Mouse (Mus musculus) CH12F3 (cell line): Measurements from ENCODE around the gene Fundc2.

Experiments
- in situ Hi-C: fragments of 300-500 bp; cut with MboI; formaldehyde crosslinking; loops from 2 replicates; pipeline ENCODE4 v1.14.3; 2020; ENCODE audit warnings: low sequenced_read_pairs

The Fundc2 gene

DNA sequence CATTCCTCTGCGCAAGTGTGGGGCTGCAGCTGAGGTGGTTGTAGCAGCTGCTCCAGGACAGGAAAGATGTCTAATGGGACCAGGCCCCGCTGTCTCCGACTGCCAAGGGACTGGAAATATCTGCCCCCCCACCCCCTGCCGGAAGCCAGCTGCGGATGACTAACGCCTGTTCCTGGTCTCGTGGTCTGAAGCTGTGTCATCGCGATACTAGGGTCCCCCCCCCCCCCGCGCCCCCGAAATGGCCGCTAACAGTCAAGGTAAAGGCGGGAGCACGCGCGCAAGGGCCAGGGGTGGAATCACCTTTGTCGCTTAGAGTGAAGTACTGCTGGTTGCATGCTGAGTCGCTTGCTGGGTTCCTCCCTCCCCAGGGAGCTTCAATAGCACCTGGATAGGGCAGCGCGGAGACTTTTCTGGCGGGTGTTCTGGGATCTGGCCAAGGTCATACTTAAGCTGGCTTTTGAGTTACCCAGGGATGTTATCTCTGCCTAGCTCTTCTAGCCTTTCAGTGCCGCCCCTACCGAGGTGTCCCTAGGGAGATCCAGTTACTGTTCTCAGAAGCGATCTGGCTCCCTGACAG, at the start of gene Fundc2, which contains the start of gene F8:
Fundc2 (plus strand) TSS at position 205 of the 577 bp plus-strand sequence.
F8 (minus strand) TSS at position 421 of the 577 bp plus-strand sequence.
- in situ Hi-C loops: no loop called here

DNA sequence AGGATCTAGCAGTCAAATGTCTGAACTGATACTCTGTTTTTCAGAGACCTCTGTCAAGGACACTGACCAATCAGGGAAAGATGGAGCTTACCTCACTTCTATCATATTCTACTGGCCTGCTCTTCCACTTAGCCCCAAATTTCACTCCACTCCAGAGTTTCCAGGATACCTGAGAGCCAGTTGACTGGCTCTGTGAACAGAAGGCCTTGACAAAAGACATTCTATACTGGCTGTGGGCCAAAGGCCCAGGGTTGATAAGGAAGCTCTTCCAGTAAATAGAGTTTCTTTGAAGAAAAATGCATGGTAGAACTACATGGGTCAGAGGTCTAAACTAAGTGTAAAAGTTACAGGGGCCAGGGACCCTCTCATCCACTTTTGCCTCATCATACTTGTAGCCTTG, 12.0 kb upstream of the Fundc2 start:
- in situ Hi-C loops: no loop called here

DNA sequence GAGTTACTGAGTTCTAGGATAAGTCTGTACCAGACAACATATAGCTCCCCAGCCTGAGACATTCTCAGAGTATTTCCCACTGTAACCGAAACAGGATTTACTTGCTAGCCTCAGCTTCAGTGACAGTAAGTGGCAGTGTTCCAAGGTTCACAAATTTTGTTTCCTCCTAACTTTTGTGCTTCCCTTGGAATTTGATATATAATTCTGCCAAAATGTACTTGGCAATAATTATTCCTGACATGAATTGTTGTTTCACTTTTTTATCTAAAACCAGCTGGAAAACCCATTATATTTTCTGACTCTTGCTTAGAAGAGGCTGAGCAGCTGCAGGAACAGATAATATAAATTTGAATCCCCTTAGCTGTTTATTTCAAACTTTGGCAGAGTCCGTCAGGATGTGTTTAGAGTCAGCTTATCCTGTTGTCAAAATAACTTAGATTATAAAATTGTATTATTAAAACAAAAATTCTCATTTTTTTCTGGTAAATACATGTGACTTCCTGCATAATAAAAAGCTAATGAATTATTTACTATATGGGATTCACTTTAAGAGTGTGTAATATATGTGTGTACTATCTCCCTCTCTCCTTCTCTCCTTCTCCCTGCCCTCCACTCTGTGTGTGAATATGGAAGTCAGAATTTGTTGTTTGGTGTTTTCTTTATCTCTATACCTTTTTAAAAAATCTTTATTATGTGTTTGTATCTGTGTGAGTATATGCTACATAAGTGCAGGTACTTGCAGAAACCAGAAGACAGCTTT, 9.4 kb upstream of the Fundc2 start:
- in situ Hi-C loops: no loop called here

DNA sequence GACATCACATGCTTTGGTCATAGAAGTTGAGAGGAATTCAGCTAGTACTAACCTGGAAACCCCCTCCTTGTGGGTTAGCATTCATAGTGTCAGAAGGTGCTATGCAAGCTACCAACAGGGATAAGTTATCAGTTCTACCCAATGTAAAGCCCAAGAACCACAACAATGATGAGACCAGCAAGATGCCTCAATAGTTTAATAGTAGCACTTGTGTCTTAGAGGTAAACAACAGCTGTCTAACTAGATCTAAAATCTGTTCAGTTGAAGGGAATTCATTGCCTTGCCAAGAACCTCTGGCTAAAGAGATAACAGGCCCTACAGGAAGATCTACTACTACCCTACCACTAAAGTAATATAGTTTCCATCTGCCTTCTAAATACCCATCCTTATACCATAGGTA, 5.4 kb upstream of the Fundc2 start:
- in situ Hi-C loops: no loop called here

DNA sequence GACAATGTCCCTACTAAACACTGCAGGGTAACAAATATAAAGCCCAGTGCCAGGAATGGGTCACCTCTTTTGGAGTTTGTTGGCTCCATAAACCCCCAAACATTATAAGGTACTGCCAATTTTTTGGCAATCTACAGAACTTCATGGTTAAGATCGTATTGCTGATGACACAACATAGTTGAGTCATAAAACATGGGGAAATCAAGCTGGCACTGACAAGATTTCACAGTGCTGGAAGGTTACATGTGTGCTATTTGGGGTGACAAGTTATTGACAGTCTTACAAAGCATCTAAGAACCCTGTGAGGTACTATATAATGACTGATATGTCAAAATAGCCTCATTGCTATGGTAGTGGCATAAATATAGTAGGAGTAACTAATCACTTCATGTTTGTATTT, 1.0 kb upstream of the Fundc2 start:
- in situ Hi-C loops: no loop called here

DNA sequence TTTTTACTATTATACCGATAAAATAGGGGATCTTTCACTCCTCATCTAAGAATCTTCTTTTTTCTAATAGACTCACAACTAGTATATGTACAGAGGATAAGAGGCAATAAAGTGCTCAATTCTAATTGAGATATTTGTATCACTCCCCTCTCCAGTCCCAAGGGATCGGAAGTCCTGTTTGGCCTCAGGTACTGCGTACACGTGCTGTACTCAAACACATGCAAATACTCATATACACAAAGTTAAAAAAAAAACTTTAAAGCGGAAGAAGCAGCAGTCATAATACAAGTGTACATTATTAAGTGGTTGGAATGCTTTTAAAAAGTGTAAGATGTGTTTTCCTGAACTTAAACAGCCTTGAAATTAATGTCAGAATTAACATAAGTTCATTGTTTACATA, 500 bp upstream of the Fundc2 start:
- in situ Hi-C loops: no loop called here

DNA sequence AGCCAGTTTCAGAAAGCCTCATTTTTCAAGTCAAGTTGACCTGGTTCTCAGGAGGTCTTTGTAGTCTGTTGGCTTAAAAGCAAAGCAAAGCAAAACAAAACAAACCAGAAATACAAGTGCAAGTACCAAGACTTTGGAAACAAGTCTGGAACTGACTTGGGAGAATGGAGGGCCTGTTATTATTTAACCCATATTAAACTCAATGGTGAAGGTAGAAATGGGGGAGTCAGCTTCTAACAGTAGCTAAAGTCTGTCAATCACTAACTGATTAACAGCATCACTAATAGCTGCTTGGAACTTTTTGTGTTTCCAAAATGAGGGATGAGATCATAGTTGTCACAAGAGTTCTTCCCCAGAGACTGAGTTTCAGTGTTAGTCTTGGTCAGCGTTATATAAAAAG, 17.3 kb downstream of the Fundc2 start:
- in situ Hi-C loops: no loop called here

DNA sequence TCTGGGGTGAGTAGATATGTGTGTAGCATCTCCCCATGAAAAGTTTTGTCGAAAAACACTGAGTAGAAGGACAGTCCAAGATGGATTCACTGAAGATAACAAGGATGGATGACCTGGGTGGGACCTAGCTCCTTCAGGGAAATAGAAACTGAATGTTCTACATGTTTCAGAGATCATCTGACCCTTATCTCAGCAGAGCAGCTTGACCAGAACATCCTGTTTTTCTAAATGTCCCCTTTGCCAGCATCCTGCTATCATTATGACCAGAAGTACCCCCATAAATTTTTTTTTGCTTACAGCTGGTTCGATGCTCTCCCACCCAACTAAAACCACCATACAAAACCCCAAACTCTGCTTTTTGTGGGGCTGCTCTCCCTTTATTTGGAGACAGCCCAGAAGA, 20.5 kb downstream of the Fundc2 start:
- in situ Hi-C loops: no loop called here

DNA sequence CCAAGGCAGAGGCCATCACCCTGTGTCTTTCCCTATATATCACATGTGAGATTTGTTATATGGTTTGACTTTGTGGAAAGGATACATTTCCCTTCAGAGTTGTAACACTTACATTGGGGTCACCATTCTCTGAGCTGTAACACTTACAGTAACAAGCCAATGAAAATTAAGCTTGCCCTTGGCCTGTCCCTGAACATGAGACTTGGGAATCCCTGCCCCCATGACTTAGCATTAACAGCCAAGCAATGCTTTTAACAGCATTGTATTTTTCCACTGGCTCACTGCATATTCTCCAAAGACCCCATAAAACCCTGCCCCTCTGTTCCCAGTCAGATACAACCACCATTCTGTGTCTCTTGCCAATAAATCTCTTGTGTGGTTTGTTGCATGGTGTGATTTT, 21.2 kb downstream of the Fundc2 start:
- in situ Hi-C loops: no loop called here

DNA sequence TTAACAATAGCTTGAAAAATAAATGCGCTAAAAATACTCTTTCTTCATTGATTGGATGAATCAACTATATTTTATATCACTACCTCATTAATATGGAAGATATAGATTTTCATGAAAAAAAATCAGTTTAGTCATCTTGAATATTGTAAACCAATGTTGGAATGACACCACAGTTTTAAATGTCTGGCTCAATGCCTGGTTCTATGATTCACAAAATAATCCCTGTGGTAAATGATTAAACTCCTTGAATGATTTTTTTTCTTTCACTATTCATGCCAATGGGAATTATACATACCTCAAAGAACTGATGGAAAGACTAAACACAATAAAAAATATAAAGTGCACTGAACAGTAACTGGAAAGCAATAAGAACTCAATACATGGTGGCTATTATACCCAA, 27.5 kb downstream of the Fundc2 start:
- in situ Hi-C loops: no loop called here

DNA sequence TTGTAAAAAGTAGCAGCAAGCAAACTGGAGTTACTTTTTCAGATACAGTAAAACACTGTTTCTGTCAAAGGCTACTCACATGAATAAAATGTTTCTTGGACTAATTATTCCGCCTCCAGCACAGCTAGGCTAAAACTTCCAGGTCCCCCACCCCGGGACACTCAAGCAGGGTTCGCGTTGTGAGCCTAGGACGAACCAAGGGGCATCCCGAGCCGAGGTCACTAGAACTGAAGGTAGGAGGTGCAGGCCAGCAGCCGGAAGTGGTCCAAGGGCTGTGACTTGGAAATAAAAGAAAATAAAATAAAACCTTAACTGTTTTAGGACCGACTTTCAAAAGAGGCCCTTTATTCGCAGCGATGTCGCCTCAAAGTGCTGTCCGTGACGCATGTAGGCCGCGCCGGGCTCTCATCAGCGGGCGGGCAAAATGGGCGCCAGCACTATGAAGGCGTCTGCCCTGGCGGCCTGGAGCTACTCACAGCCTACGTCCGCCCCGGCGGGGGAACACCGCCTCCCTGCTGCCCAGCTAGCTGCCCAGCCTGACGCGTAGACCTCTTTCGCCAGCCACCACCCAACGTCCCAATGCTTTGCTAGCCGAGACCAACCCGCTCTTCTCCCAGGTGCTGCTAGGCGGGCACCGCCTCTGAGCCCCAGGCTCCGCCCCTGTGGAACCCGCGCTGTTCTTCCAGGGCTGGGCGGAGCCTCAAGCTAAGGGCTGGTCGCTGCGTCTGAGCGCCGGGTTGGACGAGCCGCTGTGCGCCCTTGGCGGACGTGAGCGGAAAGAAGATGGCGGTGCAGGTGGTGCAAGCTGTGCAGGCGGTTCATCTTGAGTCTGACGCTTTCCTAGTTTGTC, 34.0 kb downstream of the Fundc2 start, which contains the start of the genes Cmc4, Mtcp1 and Brcc3:
Cmc4 (minus strand) TSS at position 649 of the 850 bp plus-strand sequence.
Mtcp1 (minus strand) TSS at position 653 of the 850 bp plus-strand sequence.
Brcc3 (plus strand) TSS at position 693 of the 850 bp plus-strand sequence.
- in situ Hi-C loops: no loop called here
